Mouse (Mus musculus): ENCODE measurements at regions not wholly inside any gene's neighbourhood (a gene's known extent, or its start where the extent isn't known, plus 50 kb on each side); places are given as distances from the start of the nearest gene placed in this dataset. TPM values are rescaled to one million over a fixed set of nuclear protein-coding genes. Genes with fewer than 3 reads are reported as not detected.
"Not testable (repeated sequence)": the region's sequence is repeated elsewhere in the genome, so short reads cannot be mapped to it uniquely, and the experiment has no call there.

- not testable (repeated sequence) for DNase-seq (ENCODE audit: low spot score); H3K36me3 ChIP-seq (ENCODE audit: control insufficient read depth, insufficient read depth, low read length); H3K4me2 ChIP-seq (ENCODE audit: low read depth, low read length); H3K27ac ChIP-seq (replicated peaks; ENCODE audit: low read depth, low read length); ATAC-seq (ENCODE audit: low read depth); H3K4me3 ChIP-seq (ENCODE audit: low read depth, low read length); H3K4me1 ChIP-seq (ENCODE audit: control insufficient read depth, insufficient read depth, low read length); H3K9ac ChIP-seq (ENCODE audit: low read depth, low read length); H3K9me3 ChIP-seq (ENCODE audit: control insufficient read depth, low read length); H3K27me3 ChIP-seq (replicated peaks; ENCODE audit: control insufficient read depth, insufficient read depth, low read length)
- 79% methylated on average over 3 of the region's 3 CpGs for WGBS
Observed at GRCm38 (mm10) chr7:113711356-113711755, 54.4 kb upstream of the Spon1 start.

Small RNA genes lying in the stretch of these regions (microRNA-seq; reads per million reads assigned to microRNA genes)
- not detected for gene Gm23700 (ENCODE audit: borderline number of aligned reads)

Data from embryonic facial prominence, embryonic 14.5 days (tissue).